Mouse (Mus musculus): ENCODE results near the gene S100a7a.
A peak's percentile ranks its signal among the peaks of the same experiment; 100 is the strongest.

The S100a7a gene

GRCm38 (mm10) chr3:90627366-90627765 lies 26.5 kb upstream of the S100a7a start:
- DNase-seq (ENCODE audit: low spot score in 2 of 2): no peak

GRCm38 (mm10) chr3:90627807-90628206 lies 26.0 kb upstream of the S100a7a start:
- DNase-seq (ENCODE audit: low spot score in 2 of 2): no peak

GRCm38 (mm10) chr3:90629298-90629697 lies 24.5 kb upstream of the S100a7a start:
- DNase-seq (ENCODE audit: low spot score in 2 of 2): no peak

GRCm38 (mm10) chr3:90631984-90632383 lies 21.8 kb upstream of the S100a7a start:
- no peak for DNase-seq (ENCODE audit: low spot score in 2 of 2)

- no peak for DNase-seq (ENCODE audit: low spot score in 2 of 2)
Observed at GRCm38 (mm10) chr3:90638511-90639275, 15.1 kb upstream of the S100a7a start.

GRCm38 (mm10) chr3:90639511-90640154 lies 14.2 kb upstream of the S100a7a start:
- no peak for DNase-seq (ENCODE audit: low spot score in 2 of 2)

- no peak for DNase-seq (ENCODE audit: low spot score in 2 of 2)
Observed at GRCm38 (mm10) chr3:90640981-90641380, 12.8 kb upstream of the S100a7a start.

GRCm38 (mm10) chr3:90644220-90644619 lies 9.6 kb upstream of the S100a7a start:
- no peak for DNase-seq (ENCODE audit: low spot score in 2 of 2)

GRCm38 (mm10) chr3:90647291-90647690 lies 6.5 kb upstream of the S100a7a start:
- no peak for DNase-seq (ENCODE audit: low spot score in 2 of 2)

GRCm38 (mm10) chr3:90648981-90649380 lies 4.8 kb upstream of the S100a7a start:
- DNase-seq (ENCODE audit: low spot score in 2 of 2): no peak

- no peak for DNase-seq (ENCODE audit: low spot score in 2 of 2)
Observed at GRCm38 (mm10) chr3:90649832-90650231, 4.0 kb upstream of the S100a7a start.

GRCm38 (mm10) chr3:90652878-90653508 lies 824 bp upstream of the S100a7a start:
- DNase-seq (ENCODE audit: low spot score in 2 of 2): peak; percentile 55 to 65

GRCm38 (mm10) chr3:90657405-90657804 lies 3.6 kb downstream of the S100a7a start:
- DNase-seq (ENCODE audit: low spot score in 2 of 2): no peak

- DNase-seq (ENCODE audit: low spot score in 2 of 2): no peak
Observed at GRCm38 (mm10) chr3:90659364-90660044, 5.7 kb downstream of the S100a7a start.

GRCm38 (mm10) chr3:90664219-90664618 lies 10.4 kb downstream of the S100a7a start:
- DNase-seq (ENCODE audit: low spot score in 2 of 2): no peak

GRCm38 (mm10) chr3:90668846-90669245 lies 15.0 kb downstream of the S100a7a start, which contains the start of gene S100a8:
S100a8 (plus strand) TSS chr3:90668978.
- no peak for DNase-seq (ENCODE audit: low spot score in 2 of 2)

GRCm38 (mm10) chr3:90678656-90679055 lies 24.8 kb downstream of the S100a7a start:
- DNase-seq (ENCODE audit: low spot score in 2 of 2): no peak

- no peak for DNase-seq (ENCODE audit: low spot score in 2 of 2)
Observed at GRCm38 (mm10) chr3:90683929-90684328, 30.1 kb downstream of the S100a7a start.

- no peak for DNase-seq (ENCODE audit: low spot score in 2 of 2)
Observed at GRCm38 (mm10) chr3:90686835-90687234, 33.0 kb downstream of the S100a7a start.

- no peak for DNase-seq (ENCODE audit: low spot score in 2 of 2)
Observed at GRCm38 (mm10) chr3:90693496-90693895, 39.7 kb downstream of the S100a7a start.

GRCm38 (mm10) chr3:90695613-90696012 lies 41.8 kb downstream of the S100a7a start, which contains the start of gene S100a9:
S100a9 (minus strand) TSS chr3:90695721.
- DNase-seq (ENCODE audit: low spot score in 2 of 2): no peak

- DNase-seq (ENCODE audit: low spot score in 2 of 2): no peak
Observed at GRCm38 (mm10) chr3:90702244-90702643, 48.4 kb downstream of the S100a7a start.

All from urinary bladder, adult 18-20 months (tissue).